Mouse (Mus musculus) testis, postnatal 10 days (tissue): ENCODE data around the gene Vipr1.
"Not testable (repeated sequence)": the region's sequence is repeated elsewhere in the genome, so short reads cannot be mapped to it uniquely, and the experiment has no call there.

Source experiments
- DNase-seq: peaks from one replicate; pipeline ENCODE4 v3.0.0; 2021; ENCODE audit warnings: low spot score

Vipr1 gene

DNA sequence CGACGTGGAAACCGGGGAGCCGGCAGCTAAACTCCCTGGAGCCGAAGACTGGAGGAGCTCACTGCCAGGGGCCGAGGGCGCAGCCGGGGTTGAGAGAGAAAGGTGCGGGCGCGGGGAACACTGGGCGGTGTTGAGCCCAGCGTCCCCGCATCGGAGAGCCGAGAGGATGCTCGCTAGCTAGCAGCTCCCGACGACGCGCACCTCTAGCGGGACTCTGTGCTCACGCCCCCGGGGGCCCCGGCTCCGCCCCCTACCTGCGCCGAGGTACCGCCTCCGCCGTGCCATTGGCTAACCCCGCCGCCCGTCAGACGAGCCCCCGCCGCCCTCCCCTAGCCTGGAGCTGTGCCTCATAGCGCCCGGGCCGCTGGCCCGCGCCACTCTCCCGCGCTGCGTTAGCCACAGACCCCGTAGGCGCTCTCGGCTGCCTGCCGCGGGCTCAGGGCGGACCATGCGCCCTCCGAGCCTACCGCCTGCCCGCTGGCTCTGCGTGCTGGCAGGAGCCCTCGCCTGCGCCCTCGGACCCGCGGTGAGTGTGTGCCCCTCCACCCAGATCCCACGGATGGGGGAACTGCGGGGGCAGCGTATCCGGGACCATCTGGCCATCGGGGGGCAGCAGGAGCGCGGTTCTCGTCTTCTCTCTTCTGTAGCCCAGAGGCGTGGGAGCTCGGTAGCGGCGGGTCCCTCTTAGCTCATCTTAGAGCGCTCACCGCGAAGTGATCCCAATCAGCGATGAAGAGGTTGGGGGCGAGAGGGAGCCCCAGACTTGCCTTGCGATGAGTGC, at the start of gene Vipr1:
Gene Vipr1, plus strand, starts transcription at position 316 of the 781 bp plus-strand sequence.
- DNase-seq, result peak; percentile 75

DNA sequence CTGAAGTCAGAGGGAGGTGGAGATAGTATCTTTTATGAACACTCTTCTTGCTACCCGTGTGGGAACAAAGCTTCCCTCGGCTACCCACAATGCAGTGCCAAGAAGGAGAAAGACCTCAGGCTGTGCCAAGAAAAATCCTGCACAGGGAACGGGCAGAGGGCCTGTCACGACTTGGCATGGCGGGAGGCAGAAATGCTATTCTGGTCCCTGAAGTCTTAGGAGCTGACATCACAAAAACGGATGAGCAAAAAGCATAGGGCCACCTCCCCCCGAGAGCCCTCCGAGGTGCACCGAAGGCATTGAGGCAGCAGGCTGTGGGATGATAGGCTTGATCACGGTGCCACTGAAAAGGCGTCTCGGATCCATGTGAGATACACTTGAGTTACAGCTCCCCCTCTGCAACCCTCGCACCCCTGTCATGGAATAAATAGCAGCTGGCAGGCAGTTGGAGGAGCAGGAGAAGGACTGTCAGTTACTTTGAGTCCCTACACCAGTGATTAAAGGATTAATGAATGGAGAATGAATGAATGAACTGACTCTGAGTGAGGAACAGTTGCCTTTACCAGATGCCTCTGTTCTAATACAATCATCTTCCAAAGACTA, 49.5 kb upstream of the Vipr1 start:
- DNase-seq, result no peak

DNA sequence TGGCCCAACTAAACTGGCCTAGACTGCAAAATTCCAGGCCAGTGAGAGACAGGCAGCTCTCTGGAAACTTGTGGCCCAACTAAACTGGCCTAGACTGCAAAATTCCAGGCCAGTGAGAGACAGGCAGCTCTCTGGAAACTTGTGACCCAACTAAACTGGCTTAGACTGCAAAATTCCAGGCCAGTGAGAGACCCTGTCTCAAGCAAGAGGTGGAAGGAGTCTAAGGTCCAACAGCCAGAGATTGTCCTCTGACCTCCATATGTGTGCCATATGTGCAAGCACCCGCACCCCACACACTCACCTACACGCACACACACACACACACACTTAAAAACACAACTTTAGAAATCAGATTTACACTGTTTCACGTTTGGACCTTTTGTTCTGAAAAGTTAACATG, 48.7 kb upstream of the Vipr1 start:
- not testable (repeated sequence) for DNase-seq

DNA sequence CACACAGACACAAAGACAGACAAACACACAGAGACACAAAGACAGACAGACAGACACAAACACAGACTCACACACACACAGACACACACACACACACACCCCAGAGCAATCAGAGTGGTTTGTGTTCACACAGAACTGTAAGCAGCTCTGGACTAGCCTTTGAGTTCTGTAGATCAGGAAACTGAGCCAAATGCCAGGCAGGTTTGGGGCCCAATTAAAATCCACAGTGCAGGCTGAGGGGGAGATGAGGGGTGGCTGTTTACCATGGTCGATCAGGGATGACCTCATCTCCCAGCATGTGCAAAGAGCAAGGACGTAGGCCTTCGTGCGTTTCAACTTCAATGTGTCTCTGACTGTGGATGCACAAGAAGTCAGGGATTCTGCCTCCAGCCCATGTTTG, 47.7 kb upstream of the Vipr1 start:
- DNase-seq, result no peak

- no peak for DNase-seq
These were observed 44.4 kb upstream of the Vipr1 start for GRCm38 (mm10) chr9:121598106-121598505.

GRCm38 (mm10) chr9:121599551-121599950, 43.0 kb upstream of the Vipr1 start:
- no peak for DNase-seq

- DNase-seq, result no peak
These were observed 42.2 kb upstream of the Vipr1 start for GRCm38 (mm10) chr9:121600201-121600860.

DNA sequence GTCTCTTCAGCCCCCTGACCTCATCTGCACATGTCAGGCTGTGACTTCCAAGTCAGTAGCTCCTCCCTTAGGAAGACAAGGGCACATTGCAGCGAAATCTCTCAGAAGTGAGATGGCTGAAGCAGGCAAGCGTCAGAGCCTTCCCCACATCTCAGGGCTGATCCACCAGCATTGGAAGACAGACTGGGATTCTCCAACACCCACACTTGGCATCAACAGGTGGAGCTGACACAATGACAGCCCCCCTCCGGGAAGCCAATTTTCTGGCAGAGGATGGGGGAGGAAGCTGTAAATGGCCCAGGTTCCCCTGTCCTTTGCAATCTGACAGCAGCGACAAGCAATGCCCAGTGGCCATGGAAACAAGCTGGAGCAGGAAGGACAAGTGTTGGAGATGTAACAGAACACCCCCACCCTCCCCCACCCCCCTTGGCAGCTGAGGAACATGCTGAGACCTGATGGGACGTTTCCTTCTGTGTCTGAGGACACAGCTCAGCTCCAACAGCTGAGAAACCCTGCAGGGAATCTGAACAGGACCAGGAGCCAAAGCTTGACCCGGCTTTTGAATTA, 41.6 kb upstream of the Vipr1 start:
- DNase-seq, result no peak

DNA sequence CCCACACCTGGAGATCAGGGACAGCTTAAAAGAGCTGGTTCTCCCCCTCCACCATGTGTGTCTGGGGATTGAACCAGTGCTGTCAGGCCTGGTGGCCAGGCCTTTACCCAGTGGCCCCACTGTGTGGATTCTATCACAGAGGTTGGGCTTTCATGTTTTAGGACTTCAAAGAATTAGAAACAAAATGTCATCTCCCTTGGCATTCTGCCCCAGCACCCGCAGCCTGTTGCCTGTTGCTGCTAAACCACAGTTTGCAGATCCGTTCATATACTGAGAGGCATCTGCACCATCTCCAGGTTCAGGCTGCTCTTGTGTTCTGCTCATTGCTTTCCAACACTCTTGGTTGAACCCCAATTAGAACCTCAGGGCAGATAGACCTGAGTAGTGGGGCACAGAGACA, 40.1 kb upstream of the Vipr1 start:
- DNase-seq, result peak; percentile 57

- peak; percentile 81 for DNase-seq
These were observed 36.9 kb upstream of the Vipr1 start for GRCm38 (mm10) chr9:121605414-121606278.

DNA sequence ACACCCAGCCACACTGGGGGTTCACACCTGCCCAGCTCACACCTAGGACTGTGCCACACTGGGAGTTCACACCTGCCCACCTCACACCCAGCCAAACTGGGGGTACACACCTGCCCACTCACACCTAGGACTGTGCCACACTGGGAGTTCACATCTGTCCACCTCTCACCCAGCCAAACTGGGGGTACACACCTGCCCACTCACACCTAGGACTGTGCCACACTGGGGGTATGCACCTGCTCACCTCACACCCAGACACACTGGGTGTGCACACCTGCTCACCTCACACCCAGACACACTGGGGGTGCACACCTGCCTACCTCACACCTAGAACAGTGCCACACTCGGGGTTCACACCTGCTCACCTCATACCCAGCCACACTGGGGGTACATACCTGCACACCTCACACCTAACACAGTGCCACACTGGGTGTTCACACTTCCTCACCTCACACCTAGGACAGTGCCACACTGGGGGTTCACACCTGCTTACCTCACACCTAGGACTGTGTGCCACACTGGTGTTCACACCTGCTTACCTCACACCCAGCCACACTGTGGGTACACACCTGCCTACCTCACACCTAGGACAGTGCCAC, 35.9 kb upstream of the Vipr1 start:
- DNase-seq, result no peak

- DNase-seq, result no peak
These were observed 33.1 kb upstream of the Vipr1 start for GRCm38 (mm10) chr9:121609381-121609780.

DNA sequence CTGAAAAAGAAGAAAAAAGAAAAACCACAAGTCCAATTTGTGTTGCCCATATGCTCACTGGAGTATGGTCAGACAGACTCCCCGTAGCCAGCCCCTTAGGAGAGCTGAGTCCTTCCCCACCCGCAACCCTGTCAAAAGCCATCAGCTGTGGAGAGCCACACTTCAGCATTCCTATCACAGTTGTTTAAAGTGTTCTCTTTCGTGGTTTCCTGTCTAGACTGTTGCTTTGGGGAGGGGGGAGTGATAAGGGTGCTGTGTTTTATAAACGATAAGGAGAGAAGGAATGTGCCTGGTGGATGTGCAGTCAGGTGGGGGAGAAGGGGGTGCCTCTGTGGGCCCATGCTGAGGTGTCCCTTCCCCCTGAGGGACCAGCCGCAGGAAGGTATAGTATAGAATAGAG, 29.3 kb upstream of the Vipr1 start:
- DNase-seq, result no peak

GRCm38 (mm10) chr9:121614241-121614757, 28.2 kb upstream of the Vipr1 start:
- DNase-seq, result no peak

DNA sequence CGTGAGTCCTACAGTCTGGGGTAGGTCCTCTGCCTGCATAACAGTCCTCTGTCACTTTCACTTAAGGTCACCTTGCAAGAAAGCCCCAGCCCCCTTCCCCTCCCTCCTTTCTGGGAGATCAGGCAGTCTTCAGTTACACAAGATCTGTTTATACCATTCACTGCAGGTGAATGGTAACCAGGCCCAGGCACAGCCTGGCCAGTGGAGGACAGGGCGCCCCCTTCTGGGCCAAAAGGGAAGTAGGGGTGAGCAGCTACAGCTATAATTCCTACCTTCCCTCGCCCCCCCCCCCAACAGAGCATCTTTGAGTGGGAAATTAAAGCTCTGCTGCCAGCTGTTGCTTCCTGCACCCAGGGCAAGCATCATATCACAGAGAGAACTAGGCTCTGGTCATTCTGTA, 26.0 kb upstream of the Vipr1 start:
- DNase-seq, result peak; percentile 64

DNA sequence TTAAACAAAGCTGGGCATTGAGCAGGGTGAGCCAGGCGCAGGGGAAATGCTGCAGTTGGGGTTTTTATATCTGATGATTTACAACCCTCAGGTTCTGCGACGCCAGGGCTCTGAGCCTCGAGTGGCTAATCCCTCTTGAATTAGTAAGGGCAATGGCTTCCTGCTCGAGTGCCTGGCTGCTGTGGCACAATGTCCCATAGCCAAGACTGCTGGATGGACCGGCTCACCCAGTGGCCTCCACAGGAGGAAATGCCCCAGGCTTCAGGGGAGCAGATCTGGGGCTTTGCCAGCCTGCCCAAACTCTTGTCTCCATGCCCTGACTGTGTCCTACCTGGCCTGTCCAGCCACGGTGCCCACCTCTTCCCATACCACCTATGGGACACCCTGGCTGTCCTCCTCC, 23.1 kb upstream of the Vipr1 start:
- no peak for DNase-seq

GRCm38 (mm10) chr9:121623235-121623634, 19.3 kb upstream of the Vipr1 start:
- no peak for DNase-seq

GRCm38 (mm10) chr9:121624920-121625319, 17.6 kb upstream of the Vipr1 start:
- DNase-seq, result no peak

- no peak for DNase-seq
These were observed 11.9 kb upstream of the Vipr1 start for GRCm38 (mm10) chr9:121630627-121631026.

GRCm38 (mm10) chr9:121631946-121632345, 10.6 kb upstream of the Vipr1 start:
- no peak for DNase-seq

GRCm38 (mm10) chr9:121632891-121633290, 9.6 kb upstream of the Vipr1 start:
- DNase-seq, result no peak
